Mouse (Mus musculus) heart, adult 9 months (tissue): ENCODE results near the gene Cnnm4.

Source experiments
- DNase-seq, 2 experiments: peaks; one replicate each; pipeline ENCODE4 v3.0.0; 2022; ENCODE audit warnings: low spot score in 2 of 2

Gene Cnnm4

DNA sequence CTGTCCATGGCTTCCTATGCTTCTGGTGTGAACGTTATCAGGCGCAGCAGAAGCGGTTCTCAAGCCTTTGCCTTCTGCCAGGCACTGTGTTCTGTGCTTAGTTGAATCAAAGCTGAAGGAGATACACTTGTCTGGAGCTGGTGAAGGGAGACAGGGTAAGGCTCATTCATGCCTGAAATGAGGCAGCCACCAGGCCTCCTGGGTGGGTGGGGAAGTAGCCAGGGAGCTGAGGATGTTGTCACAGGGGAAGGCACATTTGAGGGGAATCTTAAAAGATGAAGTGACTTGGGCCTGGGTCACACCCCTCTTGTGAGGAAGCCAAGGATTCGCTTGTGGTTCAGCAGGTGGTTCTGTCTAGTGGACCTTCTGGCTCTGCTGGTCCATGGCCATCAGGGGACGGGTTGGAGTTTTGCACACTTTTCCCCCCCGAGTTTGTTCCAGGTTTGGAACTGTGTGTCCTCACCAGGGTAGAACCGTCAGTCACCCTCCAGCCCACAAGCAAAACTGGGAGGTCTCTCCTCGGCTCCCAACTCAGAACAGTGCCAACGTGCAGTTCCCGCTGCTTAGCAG, 1.9 kb downstream of the Cnnm4 start:
- no peak for DNase-seq

DNA sequence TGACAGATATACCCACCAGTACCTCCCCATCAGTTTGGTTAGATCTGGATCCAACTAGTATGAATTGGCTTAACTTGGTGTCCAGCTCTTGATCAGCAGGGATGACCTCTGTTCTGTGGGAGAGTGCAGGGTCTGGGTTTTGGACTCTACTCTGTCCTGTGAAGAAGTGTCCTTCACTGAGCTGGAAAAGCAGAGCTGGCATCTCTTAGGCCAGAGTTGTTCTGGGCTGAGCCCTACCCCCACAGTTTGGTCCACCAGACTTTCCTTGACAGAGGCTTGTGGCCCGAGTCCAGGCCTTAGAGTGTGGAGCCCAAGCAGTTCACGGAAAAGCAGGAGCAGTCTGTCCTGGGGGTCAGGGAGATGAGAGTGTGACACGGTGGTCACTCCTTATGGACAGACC, 3.2 kb downstream of the Cnnm4 start:
- no peak for DNase-seq

DNA sequence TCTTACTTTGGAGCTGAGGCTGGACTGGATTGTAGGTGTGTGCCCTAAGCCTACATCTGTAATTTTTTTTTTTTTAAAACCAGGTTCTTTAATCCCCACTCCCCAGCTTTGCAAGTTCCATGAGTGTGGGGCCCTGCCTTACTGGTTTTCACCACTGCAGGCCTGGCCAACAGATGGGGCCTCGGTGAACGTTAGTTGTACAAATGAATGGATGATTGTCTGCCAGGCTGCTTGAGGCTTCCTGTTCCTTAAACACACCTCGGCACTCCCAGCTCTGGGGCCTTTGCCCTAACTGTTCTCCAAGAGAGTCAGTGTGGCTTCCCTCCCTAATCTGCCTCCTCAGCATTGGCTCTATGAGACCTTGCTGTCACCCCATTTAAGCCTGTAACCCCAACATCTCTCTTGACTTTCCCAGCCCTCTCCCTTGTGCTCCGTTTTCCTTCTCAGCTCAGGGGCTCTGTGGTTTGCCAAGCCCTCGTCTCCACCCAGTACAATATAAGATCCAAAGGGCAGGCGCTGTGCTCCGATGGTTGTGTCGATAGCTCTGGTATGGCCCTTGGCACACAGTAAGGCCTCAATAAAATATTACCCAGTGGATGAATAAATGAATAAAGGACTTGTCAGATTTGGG, 4.2 kb downstream of the Cnnm4 start:
- DNase-seq = no peak

DNA sequence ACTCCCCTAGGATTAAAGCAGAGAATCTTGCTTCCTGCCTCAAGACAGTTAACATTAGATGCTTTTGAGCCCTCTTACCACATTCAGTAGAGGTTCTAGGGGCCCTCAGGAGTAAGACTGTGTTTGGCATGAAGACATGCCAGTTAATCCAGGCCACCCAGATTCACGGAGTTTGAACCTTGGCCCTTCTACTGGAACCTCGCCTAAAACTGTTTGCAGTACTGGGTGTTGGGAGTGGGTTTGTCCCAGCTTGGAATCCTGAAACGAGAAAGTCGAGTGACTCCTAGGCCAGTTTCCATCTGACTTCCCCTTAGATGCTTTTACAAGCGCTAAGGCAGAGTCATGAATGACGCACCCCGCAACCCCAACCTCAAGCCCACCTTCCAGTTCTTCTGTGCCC, 5.0 kb downstream of the Cnnm4 start:
- no peak for DNase-seq

DNA sequence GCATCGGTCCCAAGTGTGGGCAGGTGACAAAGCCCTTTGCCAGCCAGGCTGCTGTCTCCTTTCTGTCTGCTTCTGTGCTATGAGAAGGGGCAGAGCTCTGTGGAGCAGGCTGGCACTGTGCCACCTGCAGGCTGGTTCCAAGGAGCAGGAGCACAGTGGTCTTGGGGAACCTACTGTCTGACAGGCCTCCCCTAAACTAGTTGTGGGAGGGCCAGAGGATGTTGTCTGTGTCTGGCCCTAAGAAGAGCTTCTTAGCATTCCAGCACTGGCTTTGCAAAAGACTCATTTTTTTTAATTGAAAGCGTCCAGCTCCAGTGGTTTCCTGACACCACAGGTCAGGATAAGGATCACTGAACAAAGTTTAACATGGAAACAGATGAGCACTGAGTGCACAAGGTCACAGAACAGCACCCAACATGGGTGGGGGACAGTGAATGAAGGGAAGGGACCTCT, 6.9 kb downstream of the Cnnm4 start:
- no peak for DNase-seq

DNA sequence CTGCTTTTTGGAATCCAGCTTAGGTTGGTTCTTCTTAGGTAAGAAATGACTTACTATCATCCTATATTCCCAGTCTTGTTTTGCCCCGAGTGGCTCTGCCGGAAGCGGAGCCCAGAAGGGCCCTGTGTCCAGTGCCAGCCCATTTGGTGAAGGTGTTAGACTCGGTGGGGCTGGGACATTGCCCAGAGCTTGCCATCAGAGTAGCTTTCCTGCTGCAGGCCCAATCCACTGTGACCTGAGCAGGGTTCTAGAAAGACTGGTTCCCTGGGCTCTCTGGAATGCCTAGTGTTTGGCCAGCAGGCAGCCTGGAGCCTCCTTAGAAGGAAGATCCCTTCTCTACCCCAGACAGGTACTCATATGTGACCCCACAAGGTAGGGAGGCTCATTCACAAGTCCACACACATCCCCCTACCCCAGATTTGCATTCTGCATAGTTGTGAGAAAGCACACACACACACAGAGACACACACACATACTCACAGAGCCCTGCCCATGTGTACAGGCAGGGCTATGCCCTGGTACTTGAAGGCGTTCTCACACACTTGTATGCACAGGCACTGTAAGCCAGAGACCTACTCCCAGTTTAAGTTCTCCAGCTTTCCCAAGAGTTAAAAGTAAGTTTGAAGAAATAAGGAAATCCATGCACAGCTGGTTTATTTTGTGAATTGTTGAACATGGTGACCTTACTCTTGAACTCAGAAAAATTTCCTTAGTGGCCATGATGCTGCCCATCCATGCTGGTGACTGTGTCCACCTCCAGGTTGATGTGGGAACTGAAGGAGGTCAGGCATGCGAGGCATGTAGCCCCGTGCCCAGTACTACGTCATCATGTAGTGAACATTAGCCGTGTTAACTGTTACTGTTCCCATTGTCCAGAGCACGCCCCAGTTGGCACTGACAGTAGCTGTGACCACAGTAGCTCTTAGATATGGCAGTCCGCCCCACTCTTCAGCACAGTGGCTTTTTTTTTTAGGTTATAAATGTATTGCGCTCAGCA, 8.8 kb downstream of the Cnnm4 start:
- no peak for DNase-seq

DNA sequence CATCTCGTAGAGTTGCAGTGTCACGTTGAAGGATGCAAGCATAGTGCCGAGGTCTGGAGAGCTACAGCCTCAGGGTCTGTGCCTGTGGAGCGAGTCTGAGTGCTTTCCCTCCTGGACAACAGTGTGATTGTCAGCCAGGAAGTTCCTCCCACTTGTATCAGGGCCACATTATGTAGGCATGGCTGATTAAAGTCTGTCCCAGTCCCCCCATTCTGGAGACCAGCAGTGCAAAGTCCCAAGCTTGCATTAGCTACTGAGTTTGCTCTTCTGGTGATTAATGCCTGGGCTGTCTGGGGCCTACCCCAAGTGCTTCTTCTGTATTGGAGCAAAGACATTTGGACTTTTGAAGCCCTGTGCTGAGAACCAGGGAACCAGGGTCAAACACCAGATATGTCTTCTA, 12.4 kb downstream of the Cnnm4 start:
- no peak for DNase-seq

DNA sequence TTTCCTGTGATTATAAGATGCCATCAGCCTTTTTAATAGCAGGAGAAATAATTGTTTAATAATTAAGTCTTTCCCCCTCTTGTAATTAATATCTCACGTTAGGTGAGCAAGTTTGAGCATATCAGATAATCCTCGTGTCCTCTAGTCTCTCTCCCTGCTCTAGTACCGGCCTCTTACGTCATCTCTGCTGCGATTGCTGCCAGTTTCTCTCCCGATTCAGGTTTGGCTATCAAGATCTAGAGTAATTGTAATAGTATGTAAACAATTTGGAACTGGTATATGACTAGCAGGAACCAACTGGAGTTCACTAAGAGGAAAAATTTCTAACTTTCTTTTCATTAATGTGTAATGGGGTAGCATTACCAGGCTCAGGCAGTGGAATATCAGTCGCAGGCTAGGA, 13.7 kb downstream of the Cnnm4 start:
- DNase-seq = no peak

DNA sequence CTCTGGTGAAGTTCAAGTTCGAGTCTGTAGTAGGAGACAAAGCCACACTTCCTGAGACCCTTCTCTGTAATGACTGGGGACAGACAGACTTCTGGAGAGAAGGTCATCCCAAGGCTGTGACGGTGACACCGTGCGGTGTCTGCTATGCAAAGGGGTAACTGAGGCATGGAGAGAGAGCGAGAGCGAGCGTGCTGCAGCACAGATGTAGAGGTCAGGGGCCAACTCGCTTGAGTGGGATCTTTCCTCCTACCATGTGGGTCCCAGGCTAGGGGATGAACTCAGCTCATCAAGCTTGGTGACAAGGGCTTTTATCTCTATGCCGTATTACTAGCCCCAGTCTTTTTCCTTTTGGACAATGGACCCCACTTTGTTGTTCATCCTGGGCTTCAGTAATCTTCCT, 15.7 kb downstream of the Cnnm4 start:
- DNase-seq = no peak

DNA sequence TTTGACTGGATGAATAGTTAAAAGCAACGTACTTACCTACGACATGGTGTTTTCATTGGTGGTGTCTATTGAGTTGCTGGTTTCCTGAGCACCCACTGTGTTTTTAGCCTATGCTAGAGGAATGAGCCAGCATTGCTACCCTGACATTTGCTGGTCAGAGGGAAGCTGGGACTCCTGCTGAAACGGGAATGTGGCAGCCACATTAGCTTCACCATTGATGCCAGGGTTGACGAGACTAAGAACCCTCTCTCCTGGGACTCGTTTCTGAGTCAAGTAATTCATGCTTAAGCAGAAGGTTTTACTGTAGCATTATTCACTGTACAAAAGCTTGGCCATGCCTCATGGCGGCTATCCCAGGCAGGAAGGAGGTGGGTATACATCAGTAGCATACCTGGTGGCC, 18.2 kb downstream of the Cnnm4 start:
- DNase-seq = no peak

DNA sequence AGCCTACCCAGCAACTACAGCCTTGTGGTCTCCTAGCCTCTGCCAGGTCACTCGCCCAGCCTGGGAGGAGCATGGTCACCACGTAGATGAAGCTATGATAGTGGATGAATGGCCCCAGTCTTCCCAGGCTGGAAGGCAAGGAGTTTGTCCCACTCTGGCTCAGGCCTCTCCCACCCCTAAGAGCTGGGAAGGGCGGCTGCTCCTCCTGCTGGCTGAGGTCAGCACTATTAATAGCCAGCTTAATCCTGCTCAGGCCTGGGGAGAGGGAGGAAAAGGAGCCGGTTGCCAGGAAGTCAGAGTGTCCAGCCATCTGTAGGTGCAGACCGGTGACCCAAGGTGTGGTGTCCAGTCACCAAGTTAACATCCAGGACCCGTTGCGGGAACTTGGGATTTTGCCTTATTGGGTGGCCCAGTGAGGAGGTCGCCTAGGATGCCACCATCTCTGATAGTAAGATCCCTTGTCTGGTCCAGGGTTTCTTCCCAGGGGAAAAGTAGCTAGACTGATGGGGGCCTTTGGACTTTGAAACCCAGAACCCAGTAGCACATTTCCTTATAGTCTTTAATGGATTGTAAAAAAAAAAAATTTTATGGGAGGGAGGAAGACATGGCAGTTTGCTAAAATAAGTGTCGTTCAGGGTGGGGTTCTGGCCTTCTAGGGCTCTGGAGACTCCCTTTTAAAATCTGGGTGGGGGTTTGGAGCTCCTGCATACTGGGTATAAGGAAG, 21.2 kb downstream of the Cnnm4 start:
- DNase-seq = peak; percentile 69 to 71

DNA sequence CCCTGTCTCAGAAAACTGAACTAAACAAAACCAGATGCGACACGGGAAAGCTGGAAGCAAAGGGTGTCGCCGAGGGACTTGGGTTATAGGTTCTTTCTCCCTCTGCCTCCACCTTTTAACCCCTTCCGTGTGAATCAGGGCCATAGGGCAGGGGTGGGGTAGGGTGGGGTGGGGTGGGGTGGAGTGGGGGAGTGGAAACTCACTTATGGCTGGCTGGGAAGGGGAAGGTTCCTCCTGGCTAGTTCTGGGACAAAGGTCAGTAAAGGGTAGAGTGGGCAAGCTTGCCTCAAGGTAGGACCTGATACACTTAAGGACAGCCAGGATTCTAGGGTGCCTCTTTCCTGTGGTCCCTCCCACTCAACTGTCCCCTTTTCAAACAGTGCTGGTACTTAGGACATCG, 21.9 kb downstream of the Cnnm4 start:
- no peak for DNase-seq

DNA sequence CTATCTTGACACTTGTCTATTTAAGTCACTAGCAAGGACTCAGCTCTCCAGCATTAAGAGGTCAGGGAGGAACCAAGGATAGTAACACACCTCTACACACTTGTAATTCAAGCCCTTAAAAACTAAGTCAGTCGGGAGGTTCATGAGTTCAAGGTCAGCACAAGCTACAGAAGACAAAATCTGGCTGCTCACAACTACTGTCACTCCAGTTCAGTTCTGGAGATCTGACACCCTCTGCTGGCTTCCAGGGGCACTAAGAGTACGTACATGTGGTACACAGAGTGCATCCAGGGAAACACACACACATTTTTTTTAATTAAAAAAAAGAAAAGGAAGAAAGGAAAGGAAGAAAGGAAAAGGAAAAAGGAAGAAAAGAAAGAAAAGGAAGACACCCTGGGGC, 25.3 kb downstream of the Cnnm4 start:
- DNase-seq = no peak

DNA sequence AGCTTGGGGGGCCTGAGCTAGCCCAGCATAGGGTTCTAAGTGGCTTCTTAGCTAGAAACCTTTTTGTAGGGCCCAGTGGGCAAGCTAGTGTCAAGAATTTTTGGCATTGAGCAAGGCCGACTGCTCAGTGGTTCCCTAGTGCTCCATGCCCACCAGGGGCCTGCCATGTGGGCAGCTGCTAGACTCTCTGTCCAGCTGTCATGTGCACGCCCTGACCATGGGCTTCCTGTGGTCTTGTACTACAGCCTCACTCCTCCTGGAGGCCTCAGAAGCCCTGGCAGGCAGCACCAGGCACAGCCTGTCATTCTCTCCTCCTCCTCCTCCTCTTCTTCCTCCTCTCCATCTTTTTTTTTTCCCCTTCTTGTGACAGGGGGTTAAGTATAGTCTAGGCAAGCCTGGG, 25.9 kb downstream of the Cnnm4 start:
- no peak for DNase-seq

DNA sequence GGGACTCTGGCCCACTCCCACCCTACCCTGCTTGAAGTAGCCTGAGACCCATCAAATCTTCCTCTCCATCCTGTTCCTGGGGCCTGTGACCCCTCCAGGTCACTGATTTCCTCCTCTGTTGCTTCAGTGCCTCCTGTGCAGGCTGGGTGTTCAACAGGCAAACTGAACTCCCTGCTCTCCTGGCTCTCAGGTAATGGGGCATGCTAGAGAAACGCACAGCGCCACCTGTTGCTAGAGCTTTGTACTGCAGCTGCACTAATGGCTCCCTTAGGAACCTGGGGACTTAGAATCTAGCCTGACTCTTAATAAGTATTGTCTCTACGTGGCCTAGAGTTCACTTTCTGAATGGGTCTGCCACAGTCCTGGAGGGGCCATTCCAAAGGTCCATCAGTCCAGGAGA, 29.8 kb downstream of the Cnnm4 start:
- peak; percentile 40 to 58 for DNase-seq

DNA sequence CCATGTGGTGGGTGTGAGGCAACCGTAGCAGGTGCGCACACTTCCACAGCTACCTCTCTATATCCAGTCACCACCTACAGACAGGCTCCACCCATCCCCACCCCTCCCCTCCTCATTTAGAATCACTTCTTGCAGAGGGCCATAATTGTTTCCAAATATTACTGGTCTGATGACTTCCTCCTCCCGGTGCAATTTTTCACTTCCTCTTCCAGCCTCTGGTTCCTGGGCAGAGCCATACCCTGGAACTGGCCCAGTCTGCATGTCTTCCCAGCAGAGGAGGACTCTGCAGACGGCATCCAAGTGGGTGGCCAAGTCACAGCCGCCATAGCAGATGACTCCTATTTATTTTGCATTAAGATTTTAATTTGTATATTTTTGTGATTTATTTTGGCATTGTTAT, 36.8 kb downstream of the Cnnm4 start:
- DNase-seq = no peak

DNA sequence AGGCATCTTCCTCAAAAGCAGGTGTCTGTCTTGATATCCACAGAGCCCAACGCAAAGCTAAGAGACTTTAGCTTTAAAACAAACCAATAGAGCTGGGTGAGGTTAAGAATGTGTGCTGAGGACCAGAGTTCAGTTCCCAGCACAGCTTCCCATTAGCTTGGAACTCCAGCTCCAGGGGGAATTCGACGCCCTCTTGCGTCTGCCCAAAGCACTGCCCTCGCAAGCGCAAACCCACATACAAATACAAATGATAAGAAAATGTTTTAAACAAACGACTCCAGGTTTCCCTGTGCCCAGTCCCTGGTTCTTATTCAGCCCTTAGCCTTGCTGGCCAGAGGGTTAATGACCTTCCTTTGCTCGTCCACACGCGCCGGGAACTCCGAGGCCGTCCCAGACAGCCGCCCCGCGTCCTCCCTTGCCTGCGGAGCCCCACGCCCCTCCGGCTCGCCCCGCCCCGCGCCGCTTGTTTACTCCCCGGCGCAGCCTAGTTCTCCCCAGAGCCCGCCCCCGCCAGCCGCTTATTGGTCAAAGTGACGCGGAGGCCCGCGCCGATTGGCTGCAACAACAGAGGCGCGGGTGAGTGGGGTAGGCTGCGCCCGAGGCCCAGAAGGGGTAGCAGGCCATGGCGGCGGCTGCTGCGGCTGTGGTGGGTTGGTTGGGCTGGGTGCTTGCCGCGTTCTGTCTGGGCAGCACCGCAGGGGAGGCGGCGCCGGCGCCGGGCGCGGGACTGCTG, 40.0 kb downstream of the Cnnm4 start, which contains the start of gene Cnnm3:
Gene Cnnm3 (plus strand): TSS at position 579 of the 733 bp plus-strand sequence.
- peak; percentile 99 for DNase-seq

DNA sequence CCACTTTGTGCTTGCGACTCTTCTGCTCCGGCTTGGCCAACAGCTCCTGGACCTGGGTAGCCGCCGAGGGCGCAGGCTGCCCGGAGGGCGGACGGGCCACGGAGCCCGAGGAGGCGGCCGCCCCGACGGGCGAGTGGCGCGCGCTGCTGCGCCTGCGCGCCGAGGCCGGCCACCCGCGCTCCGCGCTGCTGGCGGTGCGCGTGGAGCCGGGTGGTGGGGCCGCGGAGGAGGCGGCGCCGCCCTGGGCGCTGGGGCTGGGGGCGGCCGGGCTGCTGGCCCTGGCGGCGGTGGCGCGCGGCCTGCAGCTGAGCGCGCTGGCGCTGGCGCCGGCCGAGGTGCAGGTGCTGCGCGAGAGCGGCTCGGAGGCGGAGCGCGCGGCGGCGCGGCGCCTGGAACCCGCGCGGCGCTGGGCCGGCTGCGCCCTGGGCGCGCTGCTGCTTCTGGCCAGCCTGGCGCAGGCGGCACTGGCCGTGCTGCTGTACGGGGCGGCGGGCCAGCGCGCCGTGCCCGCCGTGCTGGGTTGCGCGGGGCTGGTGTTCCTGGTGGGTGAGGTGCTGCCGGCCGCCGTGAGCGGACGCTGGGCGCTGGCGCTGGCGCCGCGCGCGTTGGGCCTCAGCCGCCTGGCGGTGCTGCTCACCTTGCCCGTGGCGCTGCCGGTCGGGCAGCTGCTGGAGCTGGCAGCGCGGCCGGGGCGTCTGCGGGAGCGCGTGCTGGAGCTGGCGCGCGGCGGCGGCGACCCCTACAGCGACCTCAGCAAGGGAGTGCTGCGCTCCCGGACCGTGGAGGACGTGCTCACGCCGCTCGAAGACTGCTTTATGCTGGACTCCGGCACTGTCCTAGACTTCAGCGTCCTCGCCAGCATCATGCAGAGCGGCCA, 40.9 kb downstream of the Cnnm4 start:
- no peak for DNase-seq

DNA sequence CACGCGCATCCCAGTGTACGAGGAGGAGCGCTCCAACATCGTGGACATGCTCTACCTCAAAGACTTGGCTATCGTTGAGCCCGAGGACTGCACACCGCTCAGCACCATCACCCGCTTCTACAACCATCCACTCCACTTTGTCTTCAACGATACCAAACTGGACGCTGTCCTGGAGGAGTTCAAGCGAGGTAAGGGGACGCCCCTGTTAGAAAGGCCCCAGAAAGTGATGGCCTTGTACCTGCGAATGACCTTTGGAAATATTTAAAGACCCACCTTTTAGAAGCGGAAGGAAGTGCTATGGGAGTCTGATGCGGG, 41.5 kb downstream of the Cnnm4 start:
- DNase-seq = no peak

DNA sequence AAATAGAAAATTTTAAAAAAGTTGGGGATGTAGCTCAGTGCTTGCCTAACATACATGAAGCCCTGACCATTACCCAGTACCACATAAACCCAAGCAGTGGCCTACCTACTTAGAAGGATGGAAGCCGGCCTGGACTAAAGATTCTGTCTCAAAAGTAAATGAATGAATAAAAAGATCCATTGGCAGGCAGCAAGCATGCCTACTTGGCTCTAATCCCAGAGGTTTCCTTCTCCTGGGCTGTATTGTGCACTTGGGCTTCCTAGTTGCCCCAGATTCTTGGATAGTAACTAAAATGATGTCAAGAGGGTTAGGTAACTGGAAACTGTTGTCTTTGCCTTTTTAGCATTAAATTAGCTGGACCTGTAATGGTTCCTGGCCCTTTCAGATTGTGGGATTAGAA, 41.9 kb downstream of the Cnnm4 start:
- no peak for DNase-seq

DNA sequence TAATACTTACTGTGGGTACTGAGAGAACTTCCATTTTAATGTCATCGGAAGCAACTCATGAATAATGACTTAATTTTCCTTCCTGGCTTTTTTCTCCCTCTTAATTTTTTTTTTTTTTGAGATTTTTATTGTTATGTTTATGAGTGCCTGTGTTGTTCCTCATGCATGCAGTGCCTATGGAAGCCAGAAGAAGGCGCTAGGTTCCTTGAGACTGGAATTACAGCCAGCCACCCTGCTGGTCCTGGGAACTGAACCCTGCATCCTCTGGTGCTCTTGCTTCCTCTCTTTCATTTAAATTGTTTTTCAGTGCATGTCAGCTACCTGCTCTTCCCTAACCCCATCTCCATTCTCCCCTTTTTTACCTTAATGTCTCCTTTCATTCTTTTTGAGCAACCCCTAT, 42.3 kb downstream of the Cnnm4 start:
- no peak for DNase-seq
